Mouse (Mus musculus) testis, adult 2 months (tissue): ENCODE measurements around the gene Fxyd7.

Source experiments
- CTCF ChIP-seq: fragments of 200-500 bp; IDR thresholded peaks from 2 replicates; pipeline ENCODE4 v1.5.1; 2012; ENCODE audit warnings: low read depth, mild to moderate bottlenecking, inconsistent platforms, low read length, moderate library complexity; ENCODE audit not compliant: control insufficient read depth, insufficient read depth, insufficient replicate concordance
- POLR2A ChIP-seq: fragments of 200-500 bp; IDR thresholded peaks from 2 replicates; pipeline ENCODE4 v1.6.1; 2012; ENCODE audit warnings: low read depth, mild to moderate bottlenecking, inconsistent platforms, low read length, moderate library complexity; ENCODE audit not compliant: control insufficient read depth

DNA sequence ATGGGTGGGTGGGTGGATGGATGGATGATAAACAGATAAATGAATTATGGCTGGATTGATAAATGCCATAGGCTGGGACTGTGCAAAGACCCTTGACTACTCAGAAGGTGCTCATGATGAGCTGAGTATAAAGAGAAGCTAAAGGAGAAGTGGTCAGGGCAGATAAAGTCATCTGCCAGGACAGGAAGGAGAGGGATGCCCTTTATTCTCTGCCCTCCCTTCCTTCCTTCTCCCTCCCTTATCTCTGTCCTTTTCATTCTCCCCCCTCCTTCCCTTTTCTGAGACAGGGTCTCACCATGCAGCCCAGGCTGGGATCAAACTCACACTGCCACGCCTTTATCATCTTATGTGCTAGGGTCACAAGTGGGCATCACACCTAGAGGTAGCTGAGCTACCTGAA lies 43.5 kb downstream of the Fxyd7 start:
- no peak for TF ChIP-seq CTCF
- TF ChIP-seq POLR2A: no peak
